Mouse (Mus musculus) C2C12 (cell line): ENCODE measurements around the gene Spag5.

Experiments
- CTCF ChIP-seq: IDR thresholded peaks from one replicate; pipeline ENCODE4 v1.5.1; 2011; ENCODE audit not compliant: control insufficient read depth, insufficient read depth, insufficient read length
- USF1 ChIP-seq: IDR thresholded peaks from one replicate; pipeline ENCODE4 v1.6.1; 2011; ENCODE audit warnings: low read depth, mild to moderate bottlenecking, control low read depth, moderate library complexity

DNA sequence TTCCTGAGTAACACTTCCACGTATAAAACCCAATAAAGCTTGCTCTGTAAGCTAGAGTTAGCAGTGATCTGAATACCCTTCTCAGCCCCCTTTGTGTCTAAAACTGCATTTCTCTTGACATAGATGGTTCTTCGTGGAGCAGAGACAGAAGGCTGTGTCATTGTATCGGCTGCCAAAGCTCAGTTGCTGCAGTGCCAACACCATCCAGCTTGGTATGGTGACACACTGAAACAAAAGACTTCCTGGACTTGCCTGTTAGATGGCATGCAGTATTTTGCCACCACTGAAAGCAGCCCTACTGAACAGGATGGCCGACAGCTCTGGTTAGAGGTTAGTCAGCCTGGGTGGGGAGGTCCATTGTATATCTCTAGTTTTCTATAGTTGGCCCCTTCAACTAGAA, 21.7 kb upstream of the Spag5 start:
- TF ChIP-seq CTCF (no peak), USF1 (no peak)
